Mouse (Mus musculus) neural tube, embryonic 14.5 days (tissue): ENCODE results near the gene Them7. TPM values are rescaled to one million over a fixed set of nuclear protein-coding genes. Genes with fewer than 3 reads are reported as not detected.

ENCODE experiments used
- ATAC-seq: fragments of 200-750 bp; cut with Nextera tagmentation; 2 replicates; pipeline ENCODE4 v1.8.0; 2017; ENCODE audit warnings: low read depth, mild to moderate bottlenecking, moderate TSS enrichment, moderate library complexity
- H3K27ac ChIP-seq: fragments of 300-500 bp; sonication (generic); 2 replicates; pipeline ENCODE4 v1.5.1; 2014; ENCODE audit warnings: low read depth, mild to moderate bottlenecking, control low read depth, low read length, moderate library complexity, mixed read lengths
- H3K27me3 ChIP-seq: fragments of 300-500 bp; sonication (generic); 2 replicates; pipeline ENCODE4 v1.6.1; 2014; ENCODE audit warnings: low read length; ENCODE audit not compliant: control insufficient read depth, insufficient read depth
- H3K36me3 ChIP-seq: fragments of 300-500 bp; sonication (generic); 2 replicates; pipeline ENCODE4 v1.6.1; 2014; ENCODE audit warnings: low read length, mixed read lengths; ENCODE audit not compliant: control insufficient read depth, insufficient read depth
- H3K4me1 ChIP-seq: fragments of 300-500 bp; sonication (generic); 2 replicates; pipeline ENCODE4 v1.6.1; 2014; ENCODE audit warnings: low read length; ENCODE audit not compliant: control insufficient read depth, insufficient read depth
- H3K4me2 ChIP-seq: fragments of 300-500 bp; sonication (generic); 2 replicates; pipeline ENCODE4 v1.6.1; 2014; ENCODE audit warnings: mild to moderate bottlenecking, low read depth, low read length, control low read depth
- H3K4me3 ChIP-seq: fragments of 300-500 bp; sonication (generic); 2 replicates; pipeline ENCODE4 v1.5.1; 2014; ENCODE audit warnings: low read depth, low read length, control low read depth, mixed read lengths
- H3K9ac ChIP-seq: fragments of 300-500 bp; sonication (generic); replicated peaks from 2 replicates; pipeline ENCODE4 v1.6.1; 2014; ENCODE audit warnings: low read depth, mild to moderate bottlenecking, control low read depth, low read length, mixed read lengths
- H3K9me3 ChIP-seq: fragments of 300-500 bp; sonication (generic); 2 replicates; pipeline ENCODE4 v1.6.1; 2016; ENCODE audit warnings: low read length; ENCODE audit not compliant: control insufficient read depth
- WGBS: fragments of 180-500 bp; shearing (Covaris S2); extraction: QIAGEN DNeasy Blood & Tissue Kit; methylation state at CpG from one replicate; pipeline ENCODE4 v1.1.7; 2014; 5-methylcytosine and 5-hydroxymethylcytosine counted together
- polyA plus RNA-seq: library from polyadenylated mRNA; unstranded; fragments of >200 nt; fragmentation: Nextera tagmentation; extraction: Ambion mirVana; gene quantifications from 2 replicates; pipeline ENCODE4 v1.2.1, GENCODE M21; 2014

The Them7 gene
- polyA plus RNA-seq, 1 experiment from 2014 or later: 0.20 TPM

GRCm38 (mm10) chr2:105242940-105243339 lies 18.8 kb downstream of the Them7 start:
- WGBS: 69% methylated on average over 7 of the region's 7 CpGs
- Histone ChIP-seq H3K27me3 (no peaks in the 10 kb centered on the region), H3K27ac (no peak overlapping the region), H3K4me3 (no peak overlapping the region), H3K4me1 (no peaks in the 10 kb centered on the region), H3K4me2 (no peak overlapping the region), H3K9me3 (no peaks in the 10 kb centered on the region), H3K9ac (no peak overlapping the region), H3K36me3 (no peaks in the 10 kb centered on the region)
- no peak for ATAC-seq

GRCm38 (mm10) chr2:105244733-105245132 lies 20.6 kb downstream of the Them7 start:
- Histone ChIP-seq H3K9me3 (no peaks in the 10 kb centered on the region), H3K4me1 (no peaks in the 10 kb centered on the region), H3K4me3 (no peak overlapping the region), H3K4me2 (no peak overlapping the region), H3K27me3 (no peaks in the 10 kb centered on the region), H3K27ac (no peak overlapping the region), H3K36me3 (no peaks in the 10 kb centered on the region), H3K9ac (no peak overlapping the region)
- ATAC-seq: no peak
- WGBS: 67% methylated on average over 13 of the region's 13 CpGs

GRCm38 (mm10) chr2:105251978-105252377 lies 27.9 kb downstream of the Them7 start:
- Histone ChIP-seq H3K4me2 (no peak overlapping the region), H3K9me3 (no peaks in the 10 kb centered on the region), H3K4me3 (no peak overlapping the region), H3K9ac (no peak overlapping the region), H3K4me1 (no peaks in the 10 kb centered on the region), H3K36me3 (no peaks in the 10 kb centered on the region), H3K27ac (no peak overlapping the region), H3K27me3 (no peaks in the 10 kb centered on the region)
- WGBS: 86% methylated on average over 3 of the region's 3 CpGs
- no peak for ATAC-seq

GRCm38 (mm10) chr2:105252824-105253223 lies 28.7 kb downstream of the Them7 start:
- H3K9ac ChIP-seq: no peak overlapping the region
- H3K27me3 ChIP-seq: no peaks in the 10 kb centered on the region
- no peak overlapping the region for H3K4me3 ChIP-seq
- no peak for ATAC-seq
- 70% methylated on average over 7 of the region's 7 CpGs for WGBS
- no peaks in the 10 kb centered on the region for H3K36me3 ChIP-seq
- H3K27ac ChIP-seq: no peak overlapping the region
- H3K4me2 ChIP-seq: no peak overlapping the region
- no peaks in the 10 kb centered on the region for H3K4me1 ChIP-seq
- no peaks in the 10 kb centered on the region for H3K9me3 ChIP-seq

- ATAC-seq: no peak
- Histone ChIP-seq H3K4me3 (no peak overlapping the region), H3K9me3 (no peaks in the 10 kb centered on the region), H3K36me3 (no peaks in the 10 kb centered on the region), H3K27ac (no peak overlapping the region), H3K4me1 (no peaks in the 10 kb centered on the region), H3K27me3 (no peaks in the 10 kb centered on the region), H3K9ac (no peak overlapping the region), H3K4me2 (no peak overlapping the region)
- WGBS: 72% methylated on average over 4 of the region's 4 CpGs
Observed at GRCm38 (mm10) chr2:105255457-105255856, 31.3 kb downstream of the Them7 start.

GRCm38 (mm10) chr2:105256427-105257071 lies 32.4 kb downstream of the Them7 start:
- no peak for ATAC-seq
- Histone ChIP-seq H3K9me3 (no peaks in the 10 kb centered on the region), H3K4me1 (no peaks in the 10 kb centered on the region), H3K9ac (no peak overlapping the region), H3K27me3 (no peaks in the 10 kb centered on the region), H3K36me3 (no peaks in the 10 kb centered on the region), H3K27ac (no peak overlapping the region), H3K4me2 (no peak overlapping the region), H3K4me3 (no peak overlapping the region)
- 63% methylated on average over 2 of the region's 2 CpGs for WGBS

- 67% methylated on average over 2 of the region's 2 CpGs for WGBS
- Histone ChIP-seq H3K9me3 (no peaks in the 10 kb centered on the region), H3K27ac (no peak overlapping the region), H3K4me3 (no peak overlapping the region), H3K4me2 (no peak overlapping the region), H3K27me3 (no peaks in the 10 kb centered on the region), H3K4me1 (no peaks in the 10 kb centered on the region), H3K36me3 (no peaks in the 10 kb centered on the region), H3K9ac (no peak overlapping the region)
- no peak for ATAC-seq
Observed at GRCm38 (mm10) chr2:105257376-105257775, 33.3 kb downstream of the Them7 start.

- Histone ChIP-seq H3K27ac (no peak overlapping the region), H3K4me3 (no peak overlapping the region), H3K4me1 (no peaks in the 10 kb centered on the region), H3K27me3 (no peaks in the 10 kb centered on the region), H3K4me2 (no peak overlapping the region), H3K9ac (no peak overlapping the region), H3K9me3 (no peaks in the 10 kb centered on the region), H3K36me3 (no peaks in the 10 kb centered on the region)
- WGBS: 88% methylated on average over 11 of the region's 11 CpGs
- no peak for ATAC-seq
Observed at GRCm38 (mm10) chr2:105261335-105261734, 37.2 kb downstream of the Them7 start.

- Histone ChIP-seq H3K27ac (no peak overlapping the region), H3K27me3 (no peaks in the 10 kb centered on the region), H3K4me3 (no peak overlapping the region), H3K4me1 (no peaks in the 10 kb centered on the region), H3K36me3 (no peaks in the 10 kb centered on the region), H3K9me3 (no peaks in the 10 kb centered on the region), H3K9ac (no peak overlapping the region), H3K4me2 (no peak overlapping the region)
- WGBS: 43% methylated on average over 2 of the region's 2 CpGs
- ATAC-seq: no peak
Observed at GRCm38 (mm10) chr2:105263219-105263618, 39.1 kb downstream of the Them7 start.
